Mouse (Mus musculus) CH12.LX (cell line): ENCODE data around the gene Slc9a3r2.

Experiments used
- CHD1 ChIP-seq: IDR thresholded peaks from 2 replicates; pipeline ENCODE4 v1.6.1; 2012; ENCODE audit warnings: low read depth, low read length, improper control_type of control experiment, inconsistent platforms
- CHD2 ChIP-seq: IDR thresholded peaks from 2 replicates; pipeline ENCODE4 v1.6.1; 2011; ENCODE audit warnings: low read length, improper control_type of control experiment
- CTCF ChIP-seq, 2 experiments: IDR thresholded peaks in 1 of 2; conservative IDR thresholded peaks in 1 of 2; 2 replicates each; pipeline ENCODE4 v1.5.1; 2011 to 2012; ENCODE audit warnings: low read depth in 2 of 2, low read length in 2 of 2, improper control_type of control experiment in 1 of 2, inconsistent platforms in 1 of 2, mild to moderate bottlenecking in 1 of 2, moderate library complexity in 1 of 2
- POLR2A ChIP-seq: IDR thresholded peaks from 2 replicates; pipeline ENCODE4 v1.6.1; 2011; ENCODE audit warnings: low read depth, mild to moderate bottlenecking, improper control_type of control experiment, low read length
- RCOR1 ChIP-seq: conservative IDR thresholded peaks from 2 replicates; pipeline ENCODE4 v1.6.1; 2012; ENCODE audit warnings: low read depth, mild to moderate bottlenecking, inconsistent platforms, low read length, improper control_type of control experiment
- SMC3 ChIP-seq: IDR thresholded peaks from 2 replicates; pipeline ENCODE4 v1.6.1; 2011; ENCODE audit warnings: low read depth, low read length, improper control_type of control experiment
- ZC3H11A ChIP-seq: IDR thresholded peaks from 2 replicates; pipeline ENCODE4 v1.6.1; 2012; ENCODE audit warnings: low read depth, mild to moderate bottlenecking, inconsistent platforms, low read length, improper control_type of control experiment

DNA sequence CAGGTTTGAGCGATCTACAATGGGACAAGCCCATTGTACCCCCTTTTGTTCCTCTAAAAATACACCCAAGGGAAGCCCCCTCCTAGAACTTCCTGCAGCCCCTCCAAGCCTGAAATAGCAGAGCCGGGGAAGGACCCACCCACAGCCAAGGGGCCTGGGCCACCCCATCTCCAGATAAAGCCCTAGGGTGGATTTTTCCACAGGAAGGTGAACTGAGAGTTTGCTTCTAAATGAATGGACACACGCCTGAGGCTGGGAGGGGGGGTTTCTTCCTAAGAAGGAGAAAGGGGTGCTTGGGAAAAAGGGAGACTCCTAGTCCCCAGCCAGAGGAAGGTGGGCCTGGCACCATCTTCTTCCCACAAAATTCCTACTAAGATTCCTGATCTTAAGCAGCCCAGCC lies 4.2 kb downstream of the Slc9a3r2 start:
- TF ChIP-seq CHD1, result no peak
- no peak for TF ChIP-seq CTCF (conservative IDR thresholded peaks at IDR 0.05 in 1 of 2, IDR thresholded peaks at IDR 0.05 in 1 of 2; ENCODE audit: low read depth in 2 of 2, low read length in 2 of 2)
- TF ChIP-seq POLR2A, result no peak
- no peak for TF ChIP-seq RCOR1
- TF ChIP-seq CHD2, result no peak
- no peak for TF ChIP-seq ZC3H11A
- no peak for TF ChIP-seq SMC3
